Mouse (Mus musculus): ENCODE measurements around the gene Pik3cd. TPM values are rescaled to one million over a fixed set of nuclear protein-coding genes. Genes with fewer than 3 reads are reported as not detected.
"Not testable (repeated sequence)": the region's sequence is repeated elsewhere in the genome, so short reads cannot be mapped to it uniquely, and the experiment has no call there.

The Pik3cd gene
- 13.9 and 15.7 TPM in 2 replicates for polyA plus RNA-seq (2015; fragmentation: Nextera tagmentation; extraction: Ambion mirVana)

DNA sequence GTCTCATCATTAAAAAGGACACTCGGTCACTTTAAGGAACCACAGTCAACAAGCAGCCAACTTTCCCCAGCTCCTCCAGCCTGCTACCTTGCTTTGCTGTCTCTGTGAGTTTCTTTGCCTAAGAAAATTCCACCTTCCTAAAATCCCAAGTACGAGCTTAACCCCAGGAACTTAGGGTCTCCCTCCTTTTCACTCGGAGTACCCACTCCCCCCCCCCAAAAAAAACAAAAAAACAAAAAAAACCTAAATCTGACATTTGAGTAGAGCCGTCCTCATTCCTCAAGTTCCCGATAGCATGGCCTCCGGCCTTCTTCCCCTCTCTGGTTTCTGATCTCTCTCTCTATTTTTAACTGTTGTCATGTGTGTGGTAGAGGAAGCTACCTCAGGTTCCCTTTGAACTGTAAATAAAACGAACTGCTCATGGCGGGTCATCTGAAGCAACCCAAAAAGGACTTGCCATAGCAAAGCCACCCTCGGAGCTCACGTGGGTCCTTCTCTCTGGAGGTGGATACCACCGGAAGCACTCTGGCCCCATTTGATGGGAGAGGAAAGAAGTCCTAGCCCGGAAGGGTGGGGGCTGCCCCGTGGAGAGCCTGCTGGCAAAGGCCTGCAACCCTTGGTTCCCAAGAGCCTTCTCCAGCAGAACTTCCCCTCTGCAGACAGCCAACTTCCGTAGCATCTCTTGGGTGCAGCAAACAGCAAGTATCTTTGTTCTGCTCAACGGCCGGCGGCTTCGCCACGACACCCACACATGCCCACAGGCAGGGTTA is at the start of gene Pik3cd:
Gene Pik3cd (minus strand): TSS at position 362 of the 770 bp plus-strand sequence.
- Histone ChIP-seq H3K27ac (ENCODE audit: low read length) (no peak within 1 kb of the TSS), H3K36me3 (ENCODE audit: control insufficient read depth, insufficient read depth, low read length) (no peaks in the 10 kb centered on the region), H3K4me3 (ENCODE audit: low read depth, low read length) (no peak within 1 kb of the TSS), H3K9ac (ENCODE audit: low read depth, low read length) (no peak within 1 kb of the TSS), H3K27me3 (ENCODE audit: control insufficient read depth, insufficient read depth, low read depth, low read length) (peaks cover 6% of the 10 kb centered on the region), H3K4me1 (ENCODE audit: control insufficient read depth, insufficient read depth, low read length) (peaks cover 4% of the 10 kb centered on the region; the same call in 1 of the 2 replicates), H3K4me2 (ENCODE audit: low read length) (no peak within 1 kb of the TSS), H3K9me3 (replicated peaks; ENCODE audit: control insufficient read depth, low read length, poor library complexity, severe bottlenecking) (no peaks in the 10 kb centered on the region)
- no peak for ATAC-seq
- WGBS, result 80% methylated on average over 19 of the region's 19 CpGs

DNA sequence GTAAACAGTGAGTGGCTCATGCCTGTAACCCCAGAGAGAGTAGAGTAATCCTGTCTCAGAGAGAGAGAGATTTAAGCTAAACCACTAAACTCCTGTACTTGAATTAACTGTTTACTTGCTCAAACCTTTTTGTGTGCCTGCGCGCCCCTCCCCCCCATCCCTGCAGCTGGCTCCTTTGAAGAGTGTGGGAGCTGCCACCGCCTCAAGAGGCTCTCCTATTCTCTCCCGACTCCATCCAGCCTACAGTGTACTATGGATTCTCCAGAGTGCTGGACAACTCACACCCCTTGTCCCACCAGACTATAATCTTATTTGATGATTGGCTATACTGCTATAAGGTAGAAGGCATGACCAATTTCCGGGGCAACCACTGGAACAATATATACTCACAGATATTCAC is 48.3 kb upstream of the Pik3cd start:
- Histone ChIP-seq H3K4me3 (ENCODE audit: low read depth, low read length) (no peak overlapping the region), H3K36me3 (ENCODE audit: control insufficient read depth, insufficient read depth, low read length) (peaks cover 5% of the 10 kb centered on the region; the same call in 1 of the 2 replicates), H3K4me1 (ENCODE audit: control insufficient read depth, insufficient read depth, low read length) (peaks cover 8% of the 10 kb centered on the region), H3K9me3 (replicated peaks; ENCODE audit: control insufficient read depth, low read length, poor library complexity, severe bottlenecking) (no peaks in the 10 kb centered on the region), H3K27ac (ENCODE audit: low read length) (no peak overlapping the region), H3K4me2 (ENCODE audit: low read length) (no peak overlapping the region), H3K9ac (ENCODE audit: low read depth, low read length) (no peak overlapping the region), H3K27me3 (ENCODE audit: control insufficient read depth, insufficient read depth, low read depth, low read length) (no peaks in the 10 kb centered on the region)
- WGBS, result 25% methylated on average over 5 of the region's 5 CpGs
- no peak for ATAC-seq

- H3K9me3 ChIP-seq (replicated peaks; ENCODE audit: control insufficient read depth, low read length, poor library complexity, severe bottlenecking); ATAC-seq; H3K36me3 ChIP-seq (ENCODE audit: control insufficient read depth, insufficient read depth, low read length); H3K27me3 ChIP-seq (ENCODE audit: control insufficient read depth, insufficient read depth, low read depth, low read length); H3K27ac ChIP-seq (ENCODE audit: low read length); H3K4me2 ChIP-seq (ENCODE audit: low read length); H3K4me1 ChIP-seq (ENCODE audit: control insufficient read depth, insufficient read depth, low read length); H3K9ac ChIP-seq (ENCODE audit: low read depth, low read length); H3K4me3 ChIP-seq (ENCODE audit: low read depth, low read length): not testable (repeated sequence)
- 97% methylated on average over 3 of the region's 3 CpGs for WGBS
Measured at GRCm38 (mm10) chr4:149749663-149750015, 47.3 kb upstream of the Pik3cd start.

DNA sequence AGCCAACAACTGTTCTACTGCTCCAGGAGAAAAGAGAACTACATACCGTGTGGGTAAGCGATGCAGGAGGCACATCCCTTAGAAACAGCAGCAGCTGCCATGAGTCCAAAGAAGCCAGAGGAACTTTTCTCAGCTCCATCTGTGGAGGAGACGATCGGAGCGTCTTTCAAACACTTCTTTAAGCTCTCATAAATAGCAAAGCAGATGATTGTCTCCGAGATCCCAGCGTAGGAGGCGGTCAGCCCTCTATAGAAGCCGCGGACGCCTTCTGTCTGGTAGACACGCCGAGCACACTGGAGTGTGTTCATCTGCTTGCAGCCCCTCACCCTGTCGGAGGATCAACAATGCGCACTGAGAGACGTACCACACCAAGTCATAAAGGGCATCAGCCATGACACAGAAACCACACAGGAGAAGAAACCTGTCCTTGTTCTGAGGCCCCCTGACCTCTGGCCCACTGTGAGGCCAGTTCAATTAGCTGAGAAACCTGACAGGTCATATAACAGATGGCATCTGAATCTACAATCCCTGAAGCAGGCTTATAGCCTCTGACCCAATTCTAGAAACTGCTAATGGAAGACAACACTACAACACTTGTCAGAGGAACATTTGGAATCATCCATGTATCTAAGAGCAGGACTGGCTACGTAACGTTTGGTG is 46.8 kb upstream of the Pik3cd start:
- Histone ChIP-seq H3K4me2 (ENCODE audit: low read length) (no peak overlapping the region), H3K27me3 (ENCODE audit: control insufficient read depth, insufficient read depth, low read depth, low read length) (no peaks in the 10 kb centered on the region), H3K9ac (ENCODE audit: low read depth, low read length) (no peak overlapping the region), H3K36me3 (ENCODE audit: control insufficient read depth, insufficient read depth, low read length) (peaks cover 12% of the 10 kb centered on the region), H3K27ac (ENCODE audit: low read length) (no peak overlapping the region), H3K4me1 (ENCODE audit: control insufficient read depth, insufficient read depth, low read length) (peaks cover 8% of the 10 kb centered on the region), H3K9me3 (replicated peaks; ENCODE audit: control insufficient read depth, low read length, poor library complexity, severe bottlenecking) (no peaks in the 10 kb centered on the region), H3K4me3 (ENCODE audit: low read depth, low read length) (no peak overlapping the region)
- WGBS, result 86% methylated on average over 18 of the region's 18 CpGs
- ATAC-seq, result no peak

GRCm38 (mm10) chr4:149744119-149744518 is 41.7 kb upstream of the Pik3cd start:
- peaks cover 17% of the 10 kb centered on the region; the same call in 1 of the 2 replicates for H3K36me3 ChIP-seq (ENCODE audit: control insufficient read depth, insufficient read depth, low read length)
- ATAC-seq, result no peak
- no peak overlapping the region for H3K4me3 ChIP-seq (ENCODE audit: low read depth, low read length)
- H3K27me3 ChIP-seq (ENCODE audit: control insufficient read depth, insufficient read depth, low read depth, low read length), result no peaks in the 10 kb centered on the region
- no peak overlapping the region for H3K9ac ChIP-seq (ENCODE audit: low read depth, low read length)
- H3K27ac ChIP-seq (ENCODE audit: low read length), result no peak overlapping the region
- no peaks in the 10 kb centered on the region for H3K9me3 ChIP-seq (replicated peaks; ENCODE audit: control insufficient read depth, low read length, poor library complexity, severe bottlenecking)
- 89% methylated on average over 7 of the region's 7 CpGs for WGBS
- H3K4me2 ChIP-seq (ENCODE audit: low read length), result no peak overlapping the region
- H3K4me1 ChIP-seq (ENCODE audit: control insufficient read depth, insufficient read depth, low read length), result no peaks in the 10 kb centered on the region

- no peak for ATAC-seq
- 95% methylated on average over 14 of the region's 14 CpGs for WGBS
- H3K36me3 ChIP-seq (ENCODE audit: control insufficient read depth, insufficient read depth, low read length), result peaks cover 15% of the 10 kb centered on the region; the same call in 1 of the 2 replicates
Measured at GRCm38 (mm10) chr4:149742011-149742530, 39.7 kb upstream of the Pik3cd start.

DNA sequence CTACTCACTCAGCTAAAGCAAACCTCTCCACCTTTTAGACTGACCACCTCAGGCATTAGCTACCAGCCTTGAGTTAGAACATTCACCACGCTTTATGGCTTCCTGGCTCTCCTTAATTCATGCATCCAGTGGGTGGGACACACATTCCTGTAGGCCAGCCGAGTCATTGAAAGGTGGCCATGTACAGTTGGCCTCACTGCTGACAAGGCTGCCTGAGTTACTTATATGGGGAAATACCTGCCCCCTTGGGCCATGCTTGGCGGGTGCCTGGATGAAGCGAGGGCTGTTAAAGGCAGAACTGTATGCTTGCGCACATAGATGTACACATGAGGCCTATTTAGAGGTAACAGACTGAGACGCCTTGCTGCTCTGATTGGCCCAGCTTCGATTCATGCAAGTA is 37.9 kb upstream of the Pik3cd start:
- H3K9me3 ChIP-seq (replicated peaks; ENCODE audit: control insufficient read depth, low read length, poor library complexity, severe bottlenecking), result no peaks in the 10 kb centered on the region
- no peak overlapping the region for H3K4me3 ChIP-seq (ENCODE audit: low read depth, low read length)
- 93% methylated on average over 7 of the region's 7 CpGs for WGBS
- peaks cover 17% of the 10 kb centered on the region; the same call in 1 of the 2 replicates for H3K36me3 ChIP-seq (ENCODE audit: control insufficient read depth, insufficient read depth, low read length)
- H3K9ac ChIP-seq (ENCODE audit: low read depth, low read length), result no peak overlapping the region
- H3K4me2 ChIP-seq (ENCODE audit: low read length), result no peak overlapping the region
- no peak overlapping the region for H3K27ac ChIP-seq (ENCODE audit: low read length)
- peaks cover 19% of the 10 kb centered on the region for H3K4me1 ChIP-seq (ENCODE audit: control insufficient read depth, insufficient read depth, low read length)
- no peak for ATAC-seq
- H3K27me3 ChIP-seq (ENCODE audit: control insufficient read depth, insufficient read depth, low read depth, low read length), result no peaks in the 10 kb centered on the region

More at GRCm38 (mm10) chr4:149742011-149742530, 39.7 kb upstream of the Pik3cd start:
- H3K27ac ChIP-seq (ENCODE audit: low read length), result no peak overlapping the region
- H3K4me2 ChIP-seq (ENCODE audit: low read length), result no peak overlapping the region
- peaks cover 1% of the 10 kb centered on the region; the same call in 1 of the 2 replicates for H3K4me1 ChIP-seq (ENCODE audit: control insufficient read depth, insufficient read depth, low read length)
- no peaks in the 10 kb centered on the region for H3K27me3 ChIP-seq (ENCODE audit: control insufficient read depth, insufficient read depth, low read depth, low read length)
- no peak overlapping the region for H3K4me3 ChIP-seq (ENCODE audit: low read depth, low read length)
- H3K9me3 ChIP-seq (replicated peaks; ENCODE audit: control insufficient read depth, low read length, poor library complexity, severe bottlenecking), result no peaks in the 10 kb centered on the region
- no peak overlapping the region for H3K9ac ChIP-seq (ENCODE audit: low read depth, low read length)

GRCm38 (mm10) chr4:149739478-149739877 is 37.1 kb upstream of the Pik3cd start:
- no peak overlapping the region for H3K4me3 ChIP-seq (ENCODE audit: low read depth, low read length)
- H3K4me2 ChIP-seq (ENCODE audit: low read length), result no peak overlapping the region
- H3K9ac ChIP-seq (ENCODE audit: low read depth, low read length), result no peak overlapping the region
- peaks cover 12% of the 10 kb centered on the region; the same call in 1 of the 2 replicates for H3K36me3 ChIP-seq (ENCODE audit: control insufficient read depth, insufficient read depth, low read length)
- no peak for ATAC-seq
- WGBS, result 83% methylated on average over 5 of the region's 5 CpGs
- no peaks in the 10 kb centered on the region for H3K9me3 ChIP-seq (replicated peaks; ENCODE audit: control insufficient read depth, low read length, poor library complexity, severe bottlenecking)
- H3K27me3 ChIP-seq (ENCODE audit: control insufficient read depth, insufficient read depth, low read depth, low read length), result no peaks in the 10 kb centered on the region
- H3K4me1 ChIP-seq (ENCODE audit: control insufficient read depth, insufficient read depth, low read length), result peaks cover 27% of the 10 kb centered on the region
- no peak overlapping the region for H3K27ac ChIP-seq (ENCODE audit: low read length)

All from midbrain, embryonic 16.5 days (tissue).